Mouse (Mus musculus) embryonic facial prominence, embryonic 14.5 days (tissue): Measurements from ENCODE around the gene Pld2. TPM values are rescaled to one million over a fixed set of nuclear protein-coding genes. Genes with fewer than 3 reads are reported as not detected.

Experiments used
- ATAC-seq: fragments of 200-750 bp; cut with Nextera tagmentation; 2 replicates; pipeline ENCODE4 v1.8.0; 2017; ENCODE audit warnings: low read depth, moderate number of reproducible peaks, moderate TSS enrichment
- DNase-seq: peaks from one replicate; pipeline ENCODE4 v3.0.0-alpha.2; 2015; ENCODE audit warnings: low spot score
- H3K27ac ChIP-seq: fragments of 300-500 bp; sonication (generic); replicated peaks from 2 replicates; pipeline ENCODE4 v1.5.1; 2014; ENCODE audit warnings: low read depth, mild to moderate bottlenecking, low read length, moderate library complexity
- H3K27me3 ChIP-seq: fragments of 300-500 bp; sonication (generic); replicated peaks from 2 replicates; pipeline ENCODE4 v1.6.1; 2014; ENCODE audit warnings: low read length; ENCODE audit not compliant: control insufficient read depth, insufficient read depth
- H3K36me3 ChIP-seq: fragments of 300-500 bp; sonication (generic); 2 replicates; pipeline ENCODE4 v1.6.1; 2014; ENCODE audit warnings: low read length, mixed read lengths; ENCODE audit not compliant: control insufficient read depth, insufficient read depth
- H3K4me1 ChIP-seq: fragments of 300-500 bp; sonication (generic); 2 replicates; pipeline ENCODE4 v1.6.1; 2014; ENCODE audit warnings: antibody characterized with exemption, low read length; ENCODE audit not compliant: control insufficient read depth, insufficient read depth
- H3K4me2 ChIP-seq: fragments of 300-500 bp; sonication (generic); 2 replicates; pipeline ENCODE4 v1.6.1; 2014; ENCODE audit warnings: low read depth, mild to moderate bottlenecking, low read length, moderate library complexity, mixed read lengths
- H3K4me3 ChIP-seq: fragments of 300-500 bp; sonication (generic); 2 replicates; pipeline ENCODE4 v1.5.1; 2014; ENCODE audit warnings: low read depth, mild to moderate bottlenecking, low read length
- H3K9ac ChIP-seq: fragments of 300-500 bp; sonication (generic); 2 replicates; pipeline ENCODE4 v1.6.1; 2014; ENCODE audit warnings: low read depth, mild to moderate bottlenecking, low read length, moderate library complexity, mixed read lengths
- H3K9me3 ChIP-seq: fragments of 300-500 bp; sonication (generic); 2 replicates; pipeline ENCODE4 v1.6.1; 2016; ENCODE audit warnings: low read length; ENCODE audit not compliant: control insufficient read depth
- WGBS: fragments of 180-500 bp; shearing (Covaris S2); extraction: QIAGEN DNeasy Blood & Tissue Kit; methylation state at CpG from one replicate; pipeline ENCODE4 v1.1.7; 2014; 5-methylcytosine and 5-hydroxymethylcytosine counted together
- polyA plus RNA-seq: library from polyadenylated mRNA; unstranded; fragments of >200 nt; fragmentation: Nextera tagmentation; extraction: Ambion mirVana; gene quantifications from 2 replicates; pipeline ENCODE4 v1.2.1, GENCODE M21; 2014

Gene Pld2
- polyA plus RNA-seq, result 9.2 and 9.5 TPM in 2 replicates

- Histone ChIP-seq H3K27me3 (no peaks in the 10 kb centered on the region), H3K9me3 (no peaks in the 10 kb centered on the region), H3K4me3 (peak within 1 kb of the TSS; percentile 65), H3K36me3 (no peaks in the 10 kb centered on the region), H3K4me2 (peak within 1 kb of the TSS; percentile 83), H3K9ac (peak within 1 kb of the TSS; percentile 71), H3K4me1 (no peaks in the 10 kb centered on the region), H3K27ac (no peak within 1 kb of the TSS)
- DNase-seq (peak; percentile 91), ATAC-seq (peak; percentile 95)
- WGBS, result 2% methylated on average over 35 of the region's 65 CpGs
These were observed at the start of gene Pld2 for GRCm38 (mm10) chr11:70539877-70540587. Gene Pld2 (plus strand): TSS chr11:70540064.

- DNase-seq, result peak; percentile 22
- ATAC-seq, result no peak
- no peak overlapping the region for H3K4me3 ChIP-seq
- H3K27me3 ChIP-seq, result no peaks in the 10 kb centered on the region
- H3K9ac ChIP-seq, result no peak overlapping the region
- no peaks in the 10 kb centered on the region for H3K9me3 ChIP-seq
- no peak overlapping the region for H3K27ac ChIP-seq
- H3K4me2 ChIP-seq, result no peak overlapping the region
- H3K36me3 ChIP-seq, result no peaks in the 10 kb centered on the region
- 69% methylated on average over 14 of the region's 14 CpGs for WGBS
- H3K4me1 ChIP-seq, result no peaks in the 10 kb centered on the region
These were observed 40.0 kb upstream of the Pld2 start for GRCm38 (mm10) chr11:70499566-70500475.

- ATAC-seq, result no peak
- DNase-seq, result no peak
- H3K9ac ChIP-seq, result no peak overlapping the region
- H3K4me3 ChIP-seq, result no peak overlapping the region
- no peaks in the 10 kb centered on the region for H3K36me3 ChIP-seq
- H3K4me1 ChIP-seq, result no peaks in the 10 kb centered on the region
- no peak overlapping the region for H3K4me2 ChIP-seq
- H3K9me3 ChIP-seq, result no peaks in the 10 kb centered on the region
- WGBS, result 92% methylated on average over 1 of the region's 1 CpGs
- no peak overlapping the region for H3K27ac ChIP-seq
- H3K27me3 ChIP-seq, result no peaks in the 10 kb centered on the region
These were observed 39.4 kb upstream of the Pld2 start for GRCm38 (mm10) chr11:70500476-70500812.

- no peak overlapping the region for H3K4me3 ChIP-seq
These were observed 37.8 kb upstream of the Pld2 start for GRCm38 (mm10) chr11:70502018-70502417.

GRCm38 (mm10) chr11:70504970-70505369 is 34.9 kb upstream of the Pld2 start, which contains the start of gene Tm4sf5:
Gene Tm4sf5 (plus strand): TSS chr11:70505244.
- H3K4me2 ChIP-seq, result no peak within 1 kb of the TSS
- no peaks in the 10 kb centered on the region for H3K4me1 ChIP-seq
- no peaks in the 10 kb centered on the region for H3K9me3 ChIP-seq
- H3K36me3 ChIP-seq, result no peaks in the 10 kb centered on the region
- DNase-seq (no peak), ATAC-seq (no peak)
- no peak within 1 kb of the TSS for H3K4me3 ChIP-seq
- H3K27ac ChIP-seq, result no peak within 1 kb of the TSS
- no peaks in the 10 kb centered on the region for H3K27me3 ChIP-seq
- H3K9ac ChIP-seq, result no peak within 1 kb of the TSS
- WGBS, result 71% methylated on average over 9 of the region's 9 CpGs

More at GRCm38 (mm10) chr11:70502018-70502417, 37.8 kb upstream of the Pld2 start:
- Histone ChIP-seq H3K9me3 (no peaks in the 10 kb centered on the region), H3K36me3 (no peaks in the 10 kb centered on the region), H3K27me3 (no peaks in the 10 kb centered on the region), H3K9ac (no peak overlapping the region), H3K27ac (no peak overlapping the region), H3K4me2 (no peak overlapping the region), H3K4me1 (no peaks in the 10 kb centered on the region)
- DNase-seq, result no peak
- WGBS, result 68% methylated on average over 3 of the region's 3 CpGs
- no peak for ATAC-seq

- H3K4me2 ChIP-seq, result no peak overlapping the region; the same call in 1 of the 2 replicates
- no peaks in the 10 kb centered on the region for H3K36me3 ChIP-seq
- no peak overlapping the region for H3K9ac ChIP-seq
- no peak overlapping the region for H3K4me3 ChIP-seq
- ATAC-seq (peak; percentile 63; the same call in 1 of the 2 replicates), DNase-seq (peak; percentile 62)
- no peak overlapping the region for H3K27ac ChIP-seq
- WGBS, result 29% methylated on average over 4 of the region's 4 CpGs
- H3K9me3 ChIP-seq, result no peaks in the 10 kb centered on the region
- H3K27me3 ChIP-seq, result no peaks in the 10 kb centered on the region
- no peaks in the 10 kb centered on the region for H3K4me1 ChIP-seq
These were observed 33.5 kb upstream of the Pld2 start for GRCm38 (mm10) chr11:70506385-70506784.

- Histone ChIP-seq H3K36me3 (no peaks in the 10 kb centered on the region), H3K27me3 (no peaks in the 10 kb centered on the region), H3K4me2 (no peak overlapping the region), H3K4me3 (no peak overlapping the region), H3K27ac (no peak overlapping the region), H3K9ac (no peak overlapping the region), H3K9me3 (no peaks in the 10 kb centered on the region), H3K4me1 (no peaks in the 10 kb centered on the region)
- no peak for DNase-seq
- no peak for ATAC-seq
- 70% methylated on average over 7 of the region's 7 CpGs for WGBS
These were observed 32.8 kb upstream of the Pld2 start for GRCm38 (mm10) chr11:70506962-70507515.

- peak overlapping the region; percentile 39 for H3K4me2 ChIP-seq
- no peaks in the 10 kb centered on the region for H3K4me1 ChIP-seq
- no peak overlapping the region for H3K4me3 ChIP-seq
- DNase-seq (peak; percentile 76), ATAC-seq (peak; percentile 76; the same call in 1 of the 2 replicates)
- H3K9ac ChIP-seq, result peak overlapping the region; percentile 32; the same call in 1 of the 2 replicates
- 8% methylated on average over 19 of the region's 19 CpGs for WGBS
- H3K27ac ChIP-seq, result no peak overlapping the region
- H3K9me3 ChIP-seq, result no peaks in the 10 kb centered on the region
- no peaks in the 10 kb centered on the region for H3K36me3 ChIP-seq
- H3K27me3 ChIP-seq, result no peaks in the 10 kb centered on the region
These were observed 29.9 kb upstream of the Pld2 start for GRCm38 (mm10) chr11:70509753-70510564.
